Mouse (Mus musculus): ENCODE measurements at regions not wholly inside any gene's neighbourhood (a gene's known extent, or its start where the extent isn't known, plus 50 kb on each side); places are given as distances from the start of the nearest gene placed in this dataset.
A peak's percentile ranks its signal among the peaks of the same experiment; 100 is the strongest.

GRCm38 (mm10) chr7:92984701-92985682, 94.7 kb upstream of the Fam181b start:
- DNase-seq (ENCODE audit: low spot score in 2 of 2), result peak; percentile 31 to 48

GRCm38 (mm10) chr7:92985683-92986070, 94.0 kb upstream of the Fam181b start:
- DNase-seq (ENCODE audit: low spot score in 2 of 2), result no peak

- no peak for DNase-seq (ENCODE audit: low spot score in 2 of 2)
Measured at GRCm38 (mm10) chr7:92998886-92999285, 80.8 kb upstream of the Fam181b start.

GRCm38 (mm10) chr7:93006694-93007231, 72.9 kb upstream of the Fam181b start:
- peak; percentile 57 to 74 for DNase-seq (ENCODE audit: low spot score in 2 of 2)

- DNase-seq (ENCODE audit: low spot score in 2 of 2), result peak in 1 of 2 experiments; percentile 7
Measured at GRCm38 (mm10) chr7:93007721-93008120, 71.9 kb upstream of the Fam181b start.

GRCm38 (mm10) chr7:93019390-93019789, 60.3 kb upstream of the Fam181b start:
- no peak for DNase-seq (ENCODE audit: low spot score in 2 of 2)

- no peak for DNase-seq (ENCODE audit: low spot score in 2 of 2)
Measured at GRCm38 (mm10) chr7:93023489-93024130, 56.1 kb upstream of the Fam181b start.

GRCm38 (mm10) chr7:93026231-93026630, 53.4 kb upstream of the Fam181b start:
- DNase-seq (ENCODE audit: low spot score in 2 of 2), result no peak
